Mouse (Mus musculus): ENCODE data around the gene Zscan5b. TPM values are rescaled to one million over a fixed set of nuclear protein-coding genes. Genes with fewer than 3 reads are reported as not detected.

Zscan5b gene
- total RNA-seq, 1 experiment from 2014 or later = not detected

Other genes with a start within 250 kb of the Zscan5b start
- gene Vmn1r65, start 211.3 kb upstream of the Zscan5b start, total RNA-seq (2021) = not detected in 2 replicates
- gene Nlrp4c, start 177.1 kb upstream of the Zscan5b start, total RNA-seq (2021) = not detected in 2 replicates
- 51.5 and 58.0 TPM in 2 replicates for gene Zfp787, start 66.3 kb upstream of the Zscan5b start, total RNA-seq (2021)
- gene Zfp444, start 50.1 kb upstream of the Zscan5b start, total RNA-seq (2021) = 21.6 and 31.8 TPM in 2 replicates
- not detected in 2 replicates for gene Galp, start 25.2 kb upstream of the Zscan5b start, total RNA-seq (2021)
- not detected in 2 replicates for gene Epp13, start 30.4 kb downstream of the Zscan5b start, total RNA-seq (2021)
- gene Zfp667, start 64.3 kb downstream of the Zscan5b start, total RNA-seq (2021) = 6.7 and 9.7 TPM in 2 replicates
- 2.9 and 3.9 TPM in 2 replicates for gene Zfp583, start 109.0 kb downstream of the Zscan5b start, total RNA-seq (2021)
- gene Gm3854, start 121.5 kb downstream of the Zscan5b start, total RNA-seq (2021) = 0.62 and 0.94 TPM in 2 replicates
- 3.6 and 4.7 TPM in 2 replicates for gene Zfp78, start 141.0 kb downstream of the Zscan5b start, total RNA-seq (2021)
- gene Zfp28, start 161.0 kb downstream of the Zscan5b start, total RNA-seq (2021) = 3.9 and 4.6 TPM in 2 replicates
- gene Smim17, start 176.4 kb downstream of the Zscan5b start, total RNA-seq (2021) = not detected in 2 replicates
- gene Gm20715, start 188.0 kb downstream of the Zscan5b start, total RNA-seq (2021) = 0.09 TPM in 1 of 2 replicates, not detected in the other
- gene Olfr1344, start 216.4 kb downstream of the Zscan5b start, total RNA-seq (2021) = not detected in 2 replicates
- not detected in 2 replicates for gene Olfr1336, start 233.9 kb downstream of the Zscan5b start, total RNA-seq (2021)
- not detected in 2 replicates for gene Olfr1346, start 244.8 kb downstream of the Zscan5b start, total RNA-seq (2021)

All from adrenal gland, postnatal 25 days (tissue).